Mouse (Mus musculus): ENCODE results near the gene Ptpn13.

Gene Ptpn13

DNA sequence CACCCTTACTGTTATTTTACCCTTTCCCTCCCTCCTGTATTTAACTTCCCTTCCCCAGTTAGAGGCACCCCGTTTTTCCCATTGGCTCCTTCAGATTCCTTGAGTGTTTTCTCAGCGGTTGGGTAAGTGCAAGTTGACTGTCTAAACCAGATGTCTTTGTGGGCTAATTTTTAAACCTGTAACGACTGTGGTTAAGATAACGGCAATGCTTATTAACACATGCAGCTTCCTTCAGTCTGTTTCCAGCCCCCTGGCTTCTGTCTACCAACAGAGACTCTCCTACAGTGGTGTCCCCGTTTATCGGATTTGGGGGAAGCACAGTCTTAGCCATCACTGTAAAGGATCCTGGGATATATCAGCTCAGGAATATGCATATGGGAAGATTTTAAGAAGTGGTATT is 35.9 kb downstream of the Ptpn13 start:
- DNase-seq = no peak

DNA sequence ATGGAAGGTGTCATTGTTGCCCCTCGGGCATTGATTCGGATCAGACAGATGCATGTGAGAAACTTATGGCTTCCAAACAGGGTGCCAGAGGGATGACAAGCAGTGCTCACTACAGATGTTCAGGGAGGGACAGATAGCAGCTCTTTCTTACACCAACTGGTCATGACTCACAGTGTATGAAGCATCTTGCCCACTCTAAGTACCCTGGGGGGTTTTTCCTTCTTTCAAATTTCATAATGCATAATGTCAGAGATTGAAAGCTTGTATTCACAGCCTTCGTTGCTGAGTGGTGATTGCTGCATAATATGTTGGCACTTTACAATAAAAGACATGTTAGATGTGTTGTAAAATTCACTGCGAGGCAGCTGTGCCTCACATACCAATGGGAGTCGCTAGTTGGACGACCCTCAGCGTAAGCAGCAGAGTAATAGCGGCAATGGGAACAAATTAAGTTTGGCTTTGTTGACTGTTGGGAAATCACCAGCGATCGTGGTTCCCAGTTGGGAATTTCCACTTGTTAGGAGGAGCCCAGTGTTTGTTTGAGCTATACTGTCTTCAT is 38.7 kb downstream of the Ptpn13 start:
- peak; percentile 26 for DNase-seq

DNA sequence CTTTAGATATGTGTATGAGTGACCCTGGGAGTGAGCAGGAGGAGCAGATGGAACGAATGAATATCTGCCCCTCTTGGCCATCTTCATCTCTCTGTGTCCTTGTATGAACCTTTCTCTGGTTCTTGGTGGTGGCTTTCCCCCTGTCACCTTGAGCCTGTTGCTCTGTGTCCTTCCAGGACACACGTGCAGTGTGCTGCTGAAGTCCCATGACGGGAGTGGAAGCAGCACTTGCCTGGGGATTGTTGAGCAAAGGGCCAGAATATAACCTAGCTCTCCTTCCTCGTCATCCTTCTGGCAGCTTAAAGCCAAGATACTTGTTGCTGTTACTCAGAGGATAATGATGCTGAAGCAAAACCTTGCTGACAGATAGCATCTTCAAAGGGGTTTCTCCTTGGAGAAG is 39.3 kb downstream of the Ptpn13 start:
- DNase-seq = no peak

DNA sequence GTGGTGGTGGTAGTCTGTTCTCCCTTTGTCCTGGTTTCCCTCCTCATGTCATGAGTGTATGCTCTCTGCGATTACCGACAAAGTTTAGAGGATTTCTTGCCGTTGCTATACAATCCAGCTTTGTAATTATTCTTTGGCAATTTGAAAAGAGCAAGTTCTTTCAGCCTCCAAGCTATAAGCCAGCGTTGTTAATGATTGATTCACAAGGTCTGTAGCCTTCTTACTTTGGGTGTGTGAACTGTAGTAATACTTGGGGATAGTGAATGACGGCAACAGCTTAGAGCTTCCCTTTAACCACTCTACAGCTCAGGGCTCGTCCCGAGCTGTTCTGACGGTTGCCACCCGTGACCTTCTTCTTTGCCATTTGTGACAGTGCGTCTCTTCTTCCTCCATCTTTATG is 39.8 kb downstream of the Ptpn13 start:
- DNase-seq = no peak

DNA sequence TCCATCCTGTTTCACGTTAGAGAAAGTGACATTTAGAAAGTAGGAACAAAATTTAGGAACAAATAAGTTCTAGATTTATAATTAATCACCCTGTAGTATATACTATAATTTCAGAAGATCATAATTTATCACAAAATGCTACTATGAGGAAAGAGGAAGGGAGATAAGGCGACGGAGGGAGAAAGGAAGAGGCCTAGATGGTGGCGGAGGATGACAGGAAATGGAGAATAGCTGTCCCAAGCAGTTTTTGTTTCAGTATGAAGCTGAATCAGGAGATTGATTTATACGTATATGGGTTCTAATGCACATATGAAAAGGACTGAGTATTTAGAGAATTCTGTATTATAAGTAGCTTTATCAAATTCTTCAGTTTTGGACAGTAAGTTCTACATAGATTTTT is 47.7 kb downstream of the Ptpn13 start:
- DNase-seq = no peak

DNA sequence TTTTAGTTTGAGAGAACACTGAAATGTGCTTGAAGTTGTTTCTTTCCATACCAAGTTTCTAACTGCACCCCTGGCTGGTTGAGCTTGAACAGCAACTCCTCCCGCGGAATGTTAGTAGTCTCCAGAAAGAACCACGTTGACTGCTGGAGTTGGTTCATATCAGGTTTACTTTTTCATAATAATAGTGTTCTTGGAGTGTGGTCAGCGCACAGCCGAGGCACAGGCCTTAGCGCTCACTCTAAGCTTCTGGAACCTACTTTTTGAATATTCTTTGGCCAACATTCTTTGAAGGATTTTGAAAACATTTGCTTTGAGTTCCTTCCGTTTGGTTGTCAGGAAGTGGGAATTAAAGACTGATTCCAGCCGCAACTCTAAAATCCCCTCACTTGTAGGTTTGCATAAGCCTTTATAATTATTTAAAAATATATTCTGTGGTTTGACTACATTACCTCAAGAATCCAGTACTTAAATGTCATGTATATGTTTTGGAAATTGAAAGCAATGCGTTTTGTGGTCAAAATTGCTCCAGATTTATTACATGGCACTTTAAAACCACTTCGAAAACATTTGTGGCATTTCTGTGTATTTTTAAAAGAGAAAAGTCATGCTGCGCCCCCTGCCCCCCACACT is 48.6 kb downstream of the Ptpn13 start:
- DNase-seq = no peak

DNA sequence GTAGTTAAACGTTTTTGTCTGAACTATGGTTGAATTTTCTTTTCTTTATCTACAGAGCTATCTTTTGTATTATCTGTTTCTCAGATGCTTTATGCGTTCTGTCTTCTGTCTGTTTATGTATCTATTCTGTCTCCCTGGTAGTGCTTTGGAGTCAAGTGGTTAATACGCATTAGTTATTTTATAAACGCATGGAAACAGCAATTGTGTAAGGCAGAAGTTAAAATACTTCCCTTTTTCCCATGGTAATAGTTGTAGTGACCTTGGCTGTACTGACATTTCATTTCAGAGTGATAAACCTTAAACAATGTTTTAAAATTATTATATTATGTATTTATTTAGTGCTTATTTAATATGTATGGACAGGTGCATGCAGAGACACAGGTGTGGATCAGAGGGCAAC is 49.3 kb downstream of the Ptpn13 start:
- DNase-seq = no peak

DNA sequence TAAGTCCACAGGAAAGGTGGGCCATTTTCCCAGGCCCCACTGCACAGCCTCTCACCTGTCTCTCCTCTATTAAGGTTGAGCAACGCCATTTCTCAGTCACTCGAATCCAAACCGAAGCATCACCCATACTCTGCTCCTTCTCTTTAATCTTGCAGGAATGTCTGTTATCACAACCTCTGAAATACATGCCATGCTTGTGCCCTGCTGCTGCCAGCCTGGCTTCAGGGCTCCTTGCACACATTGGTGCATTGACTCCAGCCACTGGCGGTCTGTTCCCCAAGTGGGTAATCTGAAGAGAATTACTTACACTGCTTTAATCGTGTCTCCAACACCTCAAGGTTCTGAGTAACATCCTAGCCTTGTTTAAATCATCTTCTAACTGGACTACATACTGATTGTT is 50.5 kb downstream of the Ptpn13 start:
- DNase-seq = no peak

DNA sequence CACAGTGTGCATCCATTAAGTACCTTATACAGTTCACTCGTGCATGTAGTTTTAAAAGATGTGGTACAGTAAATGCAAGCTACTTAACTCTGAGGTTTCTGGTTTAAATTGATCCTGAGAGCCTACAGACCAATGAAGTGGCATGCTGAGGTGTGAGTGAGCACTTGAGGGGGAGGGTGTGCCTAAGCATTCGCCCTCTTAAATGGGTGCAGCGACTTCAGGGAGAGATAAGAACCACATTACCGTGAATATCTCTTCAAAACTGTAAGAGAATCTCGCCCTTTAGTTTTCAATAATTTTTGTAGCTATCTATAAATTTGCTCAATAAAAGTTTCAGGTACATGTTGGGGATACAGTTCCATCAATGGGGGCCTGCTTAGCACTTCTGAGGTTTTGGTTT is 54.5 kb downstream of the Ptpn13 start:
- no peak for DNase-seq

DNA sequence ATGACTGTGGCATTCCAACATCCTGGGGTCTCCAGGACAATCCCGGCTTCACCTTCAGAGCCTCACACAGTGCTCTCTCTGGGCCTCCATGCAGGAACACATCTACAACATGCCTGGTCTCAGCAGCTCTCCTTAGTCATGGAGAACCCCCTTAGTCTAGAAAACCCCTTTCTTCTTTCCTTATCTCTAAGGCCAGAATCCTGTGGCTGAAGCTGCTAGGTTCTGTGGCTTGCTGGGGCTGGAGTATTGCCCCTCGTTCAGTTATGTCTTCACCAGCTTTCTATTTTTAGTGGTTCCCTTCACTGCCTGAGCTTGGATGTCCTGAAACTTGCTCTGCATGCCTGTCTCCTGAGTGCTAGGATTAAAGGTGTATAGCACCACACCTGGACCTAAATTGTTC is 56.2 kb downstream of the Ptpn13 start:
- DNase-seq = no peak

DNA sequence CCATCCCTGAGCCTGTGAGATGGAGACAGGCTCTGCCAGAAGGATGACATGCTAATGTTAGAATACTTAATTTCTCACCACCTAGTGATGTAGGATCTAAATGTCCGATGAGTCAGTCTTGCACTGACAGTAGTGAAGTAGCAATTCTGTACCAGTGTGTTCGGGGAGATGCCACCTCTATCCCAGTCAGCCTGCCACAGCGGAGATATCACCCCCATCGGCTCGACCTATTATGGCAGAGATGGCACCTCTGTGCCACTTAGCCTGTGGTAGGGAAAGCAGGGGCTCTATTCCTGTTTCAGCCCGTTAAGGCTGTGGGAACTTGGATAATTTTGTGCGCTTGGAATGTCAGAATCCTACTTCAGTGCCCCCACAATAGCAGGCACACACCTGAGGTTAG is 62.0 kb downstream of the Ptpn13 start:
- DNase-seq = no peak

DNA sequence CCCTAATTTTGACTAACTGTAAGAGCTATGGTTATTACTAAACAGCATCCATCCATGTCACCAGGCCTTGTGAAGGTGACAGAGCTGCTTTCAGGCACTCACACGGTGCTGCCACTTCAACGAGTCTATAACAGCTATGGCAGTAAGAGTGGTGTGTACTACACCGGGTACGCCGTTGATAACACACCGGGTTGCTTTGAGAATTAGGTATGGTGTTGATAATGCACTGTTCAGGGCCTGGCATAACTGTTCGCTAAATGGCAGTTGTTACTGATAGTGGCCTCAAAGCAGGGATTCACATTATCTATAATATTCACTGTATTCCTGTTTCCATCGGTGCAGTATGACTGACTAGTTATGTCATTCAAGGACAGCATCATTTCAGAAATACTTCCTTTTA is 66.0 kb downstream of the Ptpn13 start:
- no peak for DNase-seq

DNA sequence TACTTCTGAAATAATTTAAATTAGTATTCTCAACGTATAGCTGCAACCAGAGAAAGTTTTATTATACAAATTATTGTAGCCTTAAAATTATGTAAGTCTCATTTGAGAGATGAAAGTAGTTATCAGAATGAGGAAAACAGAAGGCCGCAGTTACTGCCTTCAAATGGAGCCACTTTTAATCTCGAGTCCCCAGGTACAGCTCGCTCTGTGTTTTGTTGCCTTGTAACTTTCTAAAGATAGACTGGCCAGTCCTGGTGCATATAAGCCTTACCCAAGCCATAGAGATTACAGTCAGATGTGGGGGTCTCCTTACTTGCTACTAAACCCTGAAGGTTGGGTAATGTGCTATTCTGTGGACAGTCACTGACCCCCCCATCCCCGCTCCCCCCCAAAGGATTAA is 66.8 kb downstream of the Ptpn13 start:
- no peak for DNase-seq

DNA sequence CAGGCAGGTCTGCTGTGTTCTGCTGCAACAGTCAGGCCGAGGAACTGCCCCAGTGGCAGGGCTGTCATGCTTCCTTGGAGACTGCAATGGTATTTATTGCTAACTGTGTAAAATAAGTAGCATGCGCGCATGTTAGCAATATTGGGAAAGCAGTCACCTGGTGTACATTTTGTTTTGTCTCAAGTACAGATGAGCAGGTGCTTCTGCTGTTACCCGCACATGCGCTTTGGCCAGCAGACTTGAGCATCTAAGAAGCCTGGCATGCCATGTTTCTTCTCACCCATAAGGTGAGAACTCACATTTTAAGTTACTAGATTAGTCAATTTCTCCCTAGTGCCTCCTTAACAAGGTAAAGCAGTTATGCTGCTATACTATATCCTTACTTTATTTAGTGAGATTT is 72.1 kb downstream of the Ptpn13 start:
- DNase-seq = no peak

DNA sequence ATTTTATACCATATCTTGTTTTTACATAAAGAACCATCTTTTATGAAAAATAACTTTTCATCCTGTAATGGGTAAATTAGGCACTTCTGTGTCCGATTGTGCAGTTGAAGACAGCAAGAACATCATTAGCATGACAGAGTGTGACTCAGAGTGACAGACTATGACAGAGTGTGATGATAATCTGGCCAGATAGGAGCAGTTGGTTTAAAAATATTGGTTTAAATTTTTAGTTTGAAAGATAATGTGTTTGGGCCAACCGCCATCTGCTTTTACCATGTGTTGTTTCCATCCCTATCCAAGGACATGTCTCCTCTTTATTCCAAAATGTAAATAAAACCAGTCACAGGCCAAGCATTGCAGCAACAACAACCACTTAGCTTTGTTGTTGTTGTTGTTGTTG is 72.5 kb downstream of the Ptpn13 start:
- no peak for DNase-seq

DNA sequence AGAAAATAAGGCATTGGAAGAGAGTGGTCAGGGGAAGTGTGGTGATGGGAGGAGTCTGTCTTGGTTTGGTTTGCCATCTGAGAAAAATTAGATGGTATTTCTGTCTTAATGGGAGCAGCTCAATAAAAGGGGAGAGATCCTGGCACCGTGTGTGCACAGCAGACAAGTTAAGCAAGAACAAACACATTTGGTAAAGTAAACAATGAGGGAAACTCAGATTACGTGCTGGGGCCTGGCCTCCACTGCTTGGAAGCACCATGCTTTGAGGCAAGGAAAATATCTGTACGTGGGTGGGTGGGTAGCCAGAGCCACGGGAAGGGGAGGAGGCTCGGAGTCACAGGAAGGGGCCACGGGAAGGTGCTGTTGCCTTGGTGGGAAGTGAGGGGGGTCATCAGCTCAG is 74.3 kb downstream of the Ptpn13 start:
- no peak for DNase-seq

DNA sequence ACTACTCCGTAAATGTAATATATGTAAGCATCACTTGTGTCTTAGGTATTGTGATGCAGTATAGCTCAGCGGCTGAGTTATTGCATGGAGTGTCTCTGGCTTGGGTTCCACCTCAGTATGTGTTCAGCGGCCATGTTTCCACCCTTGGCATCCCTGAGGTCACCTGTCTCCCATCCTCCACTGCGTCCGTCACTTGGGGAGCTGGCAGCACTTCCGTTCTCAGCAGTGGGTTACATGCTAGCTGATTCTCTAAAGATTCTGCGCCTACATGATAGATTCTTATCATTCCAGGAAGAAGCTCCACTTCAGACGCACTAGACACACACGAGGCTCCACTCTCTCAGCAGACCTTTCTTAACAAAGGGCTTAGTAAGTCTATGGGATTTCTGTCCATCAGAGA is 76.1 kb downstream of the Ptpn13 start:
- no peak for DNase-seq

DNA sequence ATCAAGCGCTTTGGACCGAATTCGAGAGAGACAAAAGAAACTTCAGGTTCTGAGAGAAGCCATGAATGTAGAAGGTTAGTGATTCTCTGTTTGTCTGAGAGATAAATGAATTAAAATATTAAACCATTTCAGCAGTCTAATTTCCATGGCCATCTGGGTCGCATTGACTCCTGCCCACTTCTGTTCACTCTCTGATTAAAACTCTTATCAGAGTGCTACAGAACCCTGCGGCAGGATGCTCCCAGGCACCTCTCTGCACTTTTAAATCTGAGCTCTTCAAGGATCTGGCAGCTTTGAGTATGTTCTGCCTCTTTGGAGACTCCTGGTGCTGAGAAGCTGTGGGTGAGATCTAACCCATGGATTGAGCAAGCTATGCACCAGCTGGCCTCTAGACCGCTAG is 76.8 kb downstream of the Ptpn13 start:
- no peak for DNase-seq

DNA sequence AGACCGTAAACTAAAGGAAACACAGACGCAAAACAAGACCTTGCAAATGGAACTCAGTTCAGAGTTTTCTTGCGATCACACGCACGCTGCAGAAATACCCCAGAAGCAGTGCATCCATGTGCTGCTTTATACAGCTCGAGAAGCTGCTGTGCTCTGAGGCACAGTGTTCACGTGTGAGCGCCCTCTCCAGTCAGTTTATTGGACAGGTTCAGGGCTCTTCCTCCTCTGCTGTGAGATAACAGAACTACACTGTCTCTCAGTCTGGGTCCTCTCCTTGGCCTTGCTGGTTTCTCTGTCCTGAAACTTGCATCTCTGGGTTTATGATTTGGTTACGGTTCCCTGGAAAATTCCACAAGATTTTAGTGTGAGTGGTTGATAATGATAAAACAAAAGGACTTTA is 88.2 kb downstream of the Ptpn13 start:
- DNase-seq = peak; percentile 15

DNA sequence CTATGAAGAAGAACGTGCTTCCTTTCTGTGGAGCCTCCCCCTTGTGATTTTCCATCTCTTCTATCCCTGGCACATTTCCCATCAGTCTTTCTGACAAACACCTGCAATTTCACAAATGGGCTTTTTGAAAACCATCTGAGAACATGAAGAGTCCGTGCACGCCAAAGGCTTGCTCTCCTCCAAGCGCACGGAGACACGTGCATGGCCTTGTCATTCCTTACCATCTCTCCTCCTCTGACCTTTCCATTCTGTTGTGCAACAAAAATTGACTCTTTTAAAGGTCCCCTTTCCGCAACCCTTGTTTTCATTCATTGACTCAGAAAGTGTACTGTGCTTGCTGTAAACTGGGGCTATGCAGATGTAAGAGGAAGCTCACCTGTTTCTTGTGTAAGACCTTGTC is 89.4 kb downstream of the Ptpn13 start:
- DNase-seq = no peak

DNA sequence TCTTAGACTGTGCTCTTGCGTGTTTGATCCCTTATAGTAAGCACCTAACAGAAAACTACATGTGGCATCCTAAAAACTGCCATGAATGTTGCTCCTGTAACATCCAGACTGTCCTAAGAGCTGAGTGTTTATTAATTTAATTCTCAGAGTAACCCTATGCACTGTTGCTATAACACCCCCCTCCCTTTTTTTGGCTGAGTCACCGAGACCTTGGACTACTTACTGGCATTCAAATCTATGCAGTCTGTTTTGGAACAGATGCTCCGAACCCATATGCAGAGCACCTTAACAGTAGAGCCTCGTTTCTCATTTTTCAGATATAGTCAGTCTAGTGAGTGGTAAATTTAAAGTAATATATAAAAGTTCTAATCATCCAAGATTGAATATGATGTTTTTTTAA is 90.9 kb downstream of the Ptpn13 start:
- no peak for DNase-seq

DNA sequence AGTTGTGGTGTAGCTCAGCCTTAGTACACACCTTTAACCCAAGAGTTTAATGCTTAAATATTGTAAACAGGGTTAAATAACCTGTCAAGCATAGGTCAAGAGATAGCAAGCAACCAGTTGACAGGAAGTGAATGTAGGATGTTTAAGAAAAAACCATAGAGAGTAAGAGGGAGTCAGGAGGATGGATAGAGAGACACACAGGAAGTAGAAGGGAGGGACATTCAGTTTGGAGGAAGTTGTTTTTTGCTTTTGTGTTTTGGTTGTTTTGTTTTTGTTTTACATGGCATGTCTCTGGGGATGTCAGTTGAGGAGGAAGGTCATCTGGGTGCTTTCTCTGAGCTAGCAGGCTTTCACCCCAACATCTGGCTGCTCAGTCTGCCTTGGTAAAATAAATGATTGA is 91.6 kb downstream of the Ptpn13 start:
- DNase-seq = no peak

DNA sequence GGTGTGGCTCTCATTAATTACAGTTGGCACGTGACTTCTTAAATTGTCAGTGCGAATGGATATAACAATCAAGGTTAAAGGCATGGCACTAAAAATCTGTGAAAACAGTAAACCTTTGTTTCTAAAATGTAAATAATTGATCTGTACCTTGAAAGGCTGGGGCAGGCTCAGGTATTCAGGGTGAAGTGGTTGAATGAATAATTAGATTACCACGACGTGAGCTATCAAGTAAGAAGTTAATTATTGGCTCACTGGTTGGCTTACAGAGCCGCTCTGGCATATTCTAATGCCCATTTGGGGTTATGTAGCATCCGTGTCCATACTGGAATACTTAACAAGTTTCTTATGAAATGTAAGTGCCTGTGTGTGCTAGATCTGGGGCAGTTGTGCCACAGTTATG is 92.6 kb downstream of the Ptpn13 start:
- no peak for DNase-seq

DNA sequence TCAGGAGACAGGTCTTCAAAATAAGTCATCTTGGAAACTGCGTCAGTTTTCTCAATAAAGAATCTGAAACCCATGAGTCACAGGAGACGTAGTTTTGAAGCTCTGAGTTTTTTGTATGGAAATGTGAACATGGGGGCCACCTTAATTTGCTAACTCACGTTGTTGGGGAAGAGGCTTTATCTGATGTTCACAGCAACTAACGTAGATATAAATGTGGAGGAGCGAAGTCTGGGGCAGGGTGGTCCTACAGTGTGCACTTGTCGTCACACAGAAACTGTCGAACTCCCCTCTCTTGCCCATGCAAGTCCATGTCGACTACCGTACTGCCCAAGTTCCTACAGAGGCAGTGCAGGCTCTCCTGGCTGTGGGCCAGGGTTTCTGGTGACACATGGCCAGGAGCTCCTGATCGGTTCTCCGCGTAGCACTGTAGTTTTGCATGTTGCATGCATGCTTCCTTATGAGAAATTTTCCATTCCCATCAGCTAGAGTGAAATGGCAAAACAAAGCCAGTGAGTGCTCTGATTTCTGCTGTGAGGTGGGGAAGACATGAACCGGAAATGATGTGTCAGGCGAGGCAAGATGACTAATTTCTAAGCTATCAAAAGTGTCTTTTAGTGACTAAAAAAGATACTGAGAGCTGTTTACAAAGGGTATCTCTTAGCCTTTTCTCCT is 93.9 kb downstream of the Ptpn13 start:
- DNase-seq = no peak

DNA sequence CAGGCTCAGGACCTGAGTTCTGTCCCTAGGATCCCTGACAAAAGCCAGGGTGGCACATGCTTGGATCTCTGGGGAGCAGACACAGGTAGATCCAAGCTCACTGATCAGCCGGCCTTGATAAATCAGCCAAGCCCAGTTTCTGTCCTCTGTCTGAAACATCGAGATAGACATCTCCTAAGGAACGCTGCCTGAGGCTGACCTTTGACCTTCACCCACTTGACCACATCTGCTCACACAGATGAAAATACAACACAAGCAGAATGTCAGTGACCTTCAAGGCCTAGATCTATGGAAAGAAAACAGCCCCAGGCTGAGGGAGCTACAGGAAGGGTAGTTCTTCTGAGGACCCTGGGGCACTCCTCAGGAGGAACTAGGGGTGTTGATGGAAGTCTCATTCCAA is 97.4 kb downstream of the Ptpn13 start:
- DNase-seq = no peak

Measured in retina, postnatal 1 day (tissue).